Mouse (Mus musculus) naive thymus-derived CD4-positive, alpha-beta T cell, adult 5 months (primary cell): ENCODE results near the gene Pfkm. TPM values are rescaled to one million over a fixed set of nuclear protein-coding genes. Genes with fewer than 3 reads are reported as not detected.

ENCODE experiments used
- polyA plus RNA-seq: library from polyadenylated mRNA; unstranded; fragments of 100-300 nt; shearing (Covaris generic); gene quantifications from one replicate; pipeline ENCODE4 v1.2.1, GENCODE M21; 2017

Gene Pfkm
- polyA plus RNA-seq: 7.9 TPM

DNA sequence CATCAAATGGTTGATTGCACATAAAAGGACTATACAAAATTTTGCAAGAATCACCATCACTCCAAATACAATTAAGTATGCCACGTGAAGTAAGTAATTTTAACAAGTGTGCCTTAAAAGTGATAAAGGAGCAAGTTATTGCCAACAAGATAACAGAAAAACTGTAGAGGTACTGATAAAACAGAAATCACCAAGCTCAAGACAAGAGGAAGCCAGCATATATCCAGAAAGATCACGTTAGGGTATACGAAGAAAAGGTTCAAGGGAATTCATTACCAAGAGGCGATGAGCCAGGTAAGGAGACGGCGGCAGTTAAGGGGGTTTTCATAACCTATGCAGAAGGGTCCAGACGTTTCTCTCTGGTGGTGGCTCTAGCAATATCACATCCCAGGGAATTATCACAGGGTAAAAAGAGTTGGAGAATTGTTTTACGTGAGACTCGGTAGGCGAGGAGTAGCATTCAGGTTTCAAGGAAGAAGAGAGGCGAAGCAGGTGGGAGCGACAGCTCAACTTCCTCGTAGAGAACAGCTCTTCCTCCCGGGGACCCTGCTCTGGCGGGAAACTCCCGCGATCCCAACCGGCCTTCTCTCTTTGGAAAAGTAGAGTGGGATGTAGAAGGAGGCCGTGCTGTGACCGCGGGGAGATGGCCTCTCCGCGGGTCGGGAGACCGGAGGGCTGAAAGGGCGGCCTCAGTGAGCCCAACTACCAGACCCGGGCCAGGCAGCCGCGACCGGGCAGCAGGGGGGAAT is at the start of gene Pfkm:
TSS of gene Pfkm (plus strand) at position 218 of the 749 bp plus-strand sequence.

DNA sequence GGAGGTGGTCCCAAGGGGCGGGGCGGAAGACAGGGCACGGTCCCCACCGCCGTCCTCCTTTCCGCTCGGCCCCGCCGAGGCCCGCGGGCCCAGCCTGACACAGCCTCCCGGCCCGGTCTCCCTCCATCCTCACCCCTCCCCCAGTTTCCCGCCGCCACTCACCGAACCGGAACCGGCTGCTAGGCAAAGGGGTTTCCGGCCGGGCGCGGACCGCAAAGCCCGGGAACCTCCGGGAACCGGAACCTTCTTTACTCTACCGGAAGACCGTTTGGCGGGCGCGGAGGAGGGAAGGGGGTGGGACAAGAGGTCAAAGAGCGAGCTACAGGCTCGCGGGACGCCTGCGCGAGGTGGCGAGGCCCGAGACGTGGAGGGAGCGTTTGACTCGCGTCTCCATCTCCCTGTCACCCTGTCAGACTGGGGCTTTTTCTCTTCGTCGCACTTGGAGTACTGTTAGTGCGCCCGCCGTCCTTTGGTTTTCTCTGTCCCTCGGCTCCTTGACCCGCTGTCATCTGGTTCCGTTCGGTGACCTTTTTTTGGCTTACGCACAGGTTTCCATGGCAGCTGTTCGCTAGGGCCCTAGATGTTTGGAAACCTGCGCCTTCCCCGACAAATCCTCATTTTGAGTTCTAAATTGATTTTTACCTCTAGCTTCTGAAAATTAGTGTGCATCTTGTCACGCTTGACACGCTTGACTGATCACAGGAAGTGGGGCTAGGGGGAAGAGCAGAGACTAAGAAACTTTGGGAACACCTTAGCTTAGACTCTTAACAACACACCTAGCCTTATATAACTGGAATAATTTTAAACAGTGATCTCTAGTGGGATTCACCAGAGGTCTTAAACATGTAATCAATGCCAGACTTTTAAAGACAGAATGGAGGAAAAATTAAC is 977 bp downstream of the Pfkm start, which contains the start of gene Senp1:
TSS of gene Senp1 (minus strand) at position 624 of the 891 bp plus-strand sequence.

DNA sequence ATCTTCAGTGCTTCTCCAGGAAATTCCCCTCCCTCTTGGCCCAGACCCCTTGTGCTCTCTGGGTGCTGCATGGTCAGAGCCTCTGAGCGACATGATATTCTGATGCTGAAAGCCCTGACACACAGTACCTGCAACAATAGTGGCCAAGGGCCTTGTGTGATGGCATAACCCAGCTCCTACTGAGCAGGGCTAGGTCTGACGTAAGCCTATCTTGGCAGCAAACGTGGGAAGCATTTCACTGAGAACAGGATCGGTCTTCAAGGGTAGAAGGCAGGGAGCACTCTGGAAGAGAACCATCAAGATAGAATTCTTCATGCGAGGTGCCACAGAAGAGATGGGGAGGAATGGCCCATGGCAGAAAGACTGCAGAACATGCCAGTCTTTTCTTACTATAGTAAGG is 73.1 kb downstream of the Pfkm start, which contains the start of gene Asb8:
TSS of gene Asb8 (minus strand) at position 101 of the 400 bp plus-strand sequence.

DNA sequence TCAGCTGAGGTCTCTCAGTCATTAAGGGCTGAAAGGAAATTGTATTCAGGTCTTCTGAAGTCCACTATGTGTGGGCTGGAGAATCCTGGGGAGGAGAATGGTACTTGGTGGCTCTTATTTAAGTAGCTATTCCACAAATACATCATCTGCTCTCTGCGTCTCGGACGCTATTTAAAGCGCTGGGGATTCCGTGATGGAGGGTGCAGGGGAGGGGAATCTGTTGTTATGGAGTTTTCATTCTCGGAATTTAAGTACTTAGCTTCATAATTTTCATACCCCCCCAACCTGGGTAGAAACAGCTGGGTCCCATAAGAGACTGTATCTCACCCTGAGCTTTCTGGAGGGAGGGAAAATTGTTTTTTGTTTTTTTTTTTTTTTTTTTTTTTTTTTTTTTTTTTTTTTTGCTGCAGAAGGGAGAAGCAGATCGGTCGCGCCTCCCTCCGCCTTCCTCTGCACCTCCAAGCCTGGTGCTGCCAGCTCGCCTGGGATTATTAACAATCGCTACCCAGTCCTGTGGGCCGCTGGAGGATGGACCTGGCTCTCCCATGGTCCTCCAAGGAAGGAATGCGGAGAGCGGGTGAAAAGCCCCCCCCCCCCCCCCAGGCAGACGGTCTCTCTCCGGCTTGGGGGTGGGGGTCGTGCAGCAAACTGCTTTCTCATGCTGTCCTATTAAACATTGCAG is 74.7 kb downstream of the Pfkm start, which contains the start of gene Ccdc184:
TSS of gene Ccdc184 (plus strand) at position 196 of the 682 bp plus-strand sequence.

Other genes with a start within 250 kb of the Pfkm start
- gene Hdac7, start 248.1 kb upstream of the Pfkm start, polyA plus RNA-seq: 72.6 TPM
- gene Vdr, start 182.0 kb upstream of the Pfkm start, polyA plus RNA-seq: 1.1 TPM
- gene Tmem106c, start 128.4 kb upstream of the Pfkm start, polyA plus RNA-seq: 17.3 TPM
- not detected for gene Col2a1, start 87.9 kb upstream of the Pfkm start, polyA plus RNA-seq
- gene Senp1, start 1.2 kb downstream of the Pfkm start, polyA plus RNA-seq: 27.9 TPM
- gene Asb8, start 73.0 kb downstream of the Pfkm start, polyA plus RNA-seq: 21.2 TPM
- gene Ccdc184, start 74.6 kb downstream of the Pfkm start, polyA plus RNA-seq: not detected
- not detected for gene Olfr288, start 103.0 kb downstream of the Pfkm start, polyA plus RNA-seq
- not detected for gene Gm44579, start 128.4 kb downstream of the Pfkm start, polyA plus RNA-seq
- not detected for gene Olfr287, start 128.5 kb downstream of the Pfkm start, polyA plus RNA-seq
- gene Olfr286, start 141.9 kb downstream of the Pfkm start, polyA plus RNA-seq: not detected
- not detected for gene H1fnt, start 164.7 kb downstream of the Pfkm start, polyA plus RNA-seq
- not detected for gene Zfp641, start 203.6 kb downstream of the Pfkm start, polyA plus RNA-seq
- gene Olfr285, start 224.8 kb downstream of the Pfkm start, polyA plus RNA-seq: not detected
- not detected for gene Olfr284, start 248.4 kb downstream of the Pfkm start, polyA plus RNA-seq